Mouse (Mus musculus) liver, embryonic 15.5 days (tissue): ENCODE measurements around the gene Ank2. TPM values are rescaled to one million over a fixed set of nuclear protein-coding genes. Genes with fewer than 3 reads are reported as not detected.

Experiments used
- ATAC-seq: fragments of 200-750 bp; cut with Nextera tagmentation; 2 replicates; pipeline ENCODE4 v1.8.0; 2017; ENCODE audit warnings: moderate number of reproducible peaks, mild to moderate bottlenecking, moderate library complexity; ENCODE audit not compliant: insufficient read depth
- H3K27ac ChIP-seq: fragments of 300-500 bp; sonication (generic); replicated peaks from 2 replicates; pipeline ENCODE4 v1.5.1; 2015; ENCODE audit warnings: mild to moderate bottlenecking, inconsistent platforms
- H3K27me3 ChIP-seq: fragments of 300-500 bp; sonication (generic); 2 replicates; pipeline ENCODE4 v1.6.1; 2015; ENCODE audit warnings: mild to moderate bottlenecking, inconsistent platforms
- H3K36me3 ChIP-seq: fragments of 300-500 bp; sonication (generic); replicated peaks from 2 replicates; pipeline ENCODE4 v1.6.1; 2015; ENCODE audit warnings: moderate library complexity, mild to moderate bottlenecking, inconsistent platforms
- H3K4me1 ChIP-seq: fragments of 300-500 bp; sonication (generic); replicated peaks from 2 replicates; pipeline ENCODE4 v1.6.1; 2015; ENCODE audit warnings: inconsistent platforms
- H3K4me2 ChIP-seq: fragments of 300-500 bp; sonication (generic); 2 replicates; pipeline ENCODE4 v1.6.1; 2015; ENCODE audit warnings: moderate library complexity, mild to moderate bottlenecking, inconsistent platforms
- H3K4me3 ChIP-seq: fragments of 300-500 bp; sonication (generic); replicated peaks from 2 replicates; pipeline ENCODE4 v1.5.1; 2015; ENCODE audit warnings: mild to moderate bottlenecking, inconsistent platforms
- H3K9ac ChIP-seq: fragments of 300-500 bp; sonication (generic); 2 replicates; pipeline ENCODE4 v1.6.1; 2015; ENCODE audit warnings: moderate library complexity, mild to moderate bottlenecking, inconsistent platforms
- H3K9me3 ChIP-seq: fragments of 300-500 bp; sonication (generic); replicated peaks from 2 replicates; pipeline ENCODE4 v1.6.1; 2016; ENCODE audit warnings: inconsistent platforms
- WGBS: fragments of 180-500 bp; shearing (Covaris S2); methylation state at CpG from one replicate; pipeline ENCODE4 v1.1.7; 2015; ENCODE audit warnings: mixed read lengths; ENCODE audit not compliant: insufficient replicate concordance; 5-methylcytosine and 5-hydroxymethylcytosine counted together
- polyA plus RNA-seq: library from polyadenylated mRNA; unstranded; fragments of >200 nt; fragmentation: Nextera tagmentation; extraction: Ambion mirVana; gene quantifications from 2 replicates; pipeline ENCODE4 v1.2.1, GENCODE M21; 2015

The Ank2 gene
- polyA plus RNA-seq, 1 experiment from 2014 or later: 6.6 TPM

GRCm38 (mm10) chr3:126995970-126996369, 503.2 kb downstream of the Ank2 start:
- H3K27me3 ChIP-seq: peaks cover 7% of the 10 kb centered on the region; the same call in 1 of the 2 replicates
- no peaks in the 10 kb centered on the region for H3K36me3 ChIP-seq
- H3K4me1 ChIP-seq: no peaks in the 10 kb centered on the region
- H3K9me3 ChIP-seq: no peaks in the 10 kb centered on the region
- H3K9ac ChIP-seq: no peak overlapping the region
- no peak for ATAC-seq
- no peak overlapping the region for H3K4me3 ChIP-seq
- H3K27ac ChIP-seq: no peak overlapping the region
- WGBS: 65% methylated on average over 4 of the region's 4 CpGs
- no peak overlapping the region for H3K4me2 ChIP-seq

- WGBS: 76% methylated on average over 7 of the region's 7 CpGs
- H3K36me3 ChIP-seq: no peaks in the 10 kb centered on the region
- H3K9ac ChIP-seq: no peak overlapping the region
- H3K27ac ChIP-seq: no peak overlapping the region
- no peak for ATAC-seq
- no peaks in the 10 kb centered on the region for H3K4me1 ChIP-seq
- no peak overlapping the region for H3K4me2 ChIP-seq
- H3K27me3 ChIP-seq: peaks cover 7% of the 10 kb centered on the region; the same call in 1 of the 2 replicates
- H3K9me3 ChIP-seq: no peaks in the 10 kb centered on the region
- H3K4me3 ChIP-seq: no peak overlapping the region
These were observed 505.0 kb downstream of the Ank2 start for GRCm38 (mm10) chr3:126994149-126994548.

GRCm38 (mm10) chr3:126989936-126990335, 509.2 kb downstream of the Ank2 start:
- Histone ChIP-seq H3K4me3 (no peak overlapping the region), H3K27me3 (no peaks in the 10 kb centered on the region), H3K4me1 (no peaks in the 10 kb centered on the region), H3K36me3 (no peaks in the 10 kb centered on the region), H3K9ac (no peak overlapping the region), H3K4me2 (no peak overlapping the region), H3K9me3 (no peaks in the 10 kb centered on the region), H3K27ac (no peak overlapping the region)
- WGBS: 68% methylated on average over 3 of the region's 3 CpGs
- no peak for ATAC-seq

GRCm38 (mm10) chr3:126986687-126987086, 512.5 kb downstream of the Ank2 start:
- no peak for ATAC-seq
- no peak overlapping the region for H3K27ac ChIP-seq
- no peaks in the 10 kb centered on the region for H3K4me1 ChIP-seq
- WGBS: 51% methylated on average over 3 of the region's 3 CpGs
- no peaks in the 10 kb centered on the region for H3K36me3 ChIP-seq
- no peak overlapping the region for H3K4me2 ChIP-seq
- H3K27me3 ChIP-seq: no peaks in the 10 kb centered on the region
- no peaks in the 10 kb centered on the region for H3K9me3 ChIP-seq
- H3K9ac ChIP-seq: no peak overlapping the region
- no peak overlapping the region for H3K4me3 ChIP-seq

- no peak overlapping the region for H3K4me3 ChIP-seq
- H3K36me3 ChIP-seq: no peaks in the 10 kb centered on the region
- H3K27me3 ChIP-seq: no peaks in the 10 kb centered on the region
- WGBS: 54% methylated on average over 5 of the region's 5 CpGs
- peak; percentile 34; the same call in 1 of the 2 replicates for ATAC-seq
- no peak overlapping the region for H3K9ac ChIP-seq
- H3K4me2 ChIP-seq: no peak overlapping the region
- H3K27ac ChIP-seq: no peak overlapping the region
- H3K9me3 ChIP-seq: no peaks in the 10 kb centered on the region
- no peaks in the 10 kb centered on the region for H3K4me1 ChIP-seq
These were observed 516.3 kb downstream of the Ank2 start for GRCm38 (mm10) chr3:126982814-126983213.

GRCm38 (mm10) chr3:126981163-126981562, 518.0 kb downstream of the Ank2 start:
- H3K36me3 ChIP-seq: no peaks in the 10 kb centered on the region
- no peak for ATAC-seq
- WGBS: 69% methylated on average over 3 of the region's 3 CpGs

GRCm38 (mm10) chr3:126979635-126980034, 519.5 kb downstream of the Ank2 start:
- Histone ChIP-seq H3K4me1 (no peaks in the 10 kb centered on the region), H3K36me3 (no peaks in the 10 kb centered on the region), H3K27me3 (no peaks in the 10 kb centered on the region), H3K4me3 (no peak overlapping the region), H3K9ac (no peak overlapping the region), H3K4me2 (no peak overlapping the region), H3K9me3 (no peaks in the 10 kb centered on the region), H3K27ac (no peak overlapping the region)
- ATAC-seq: no peak
- WGBS: 79% methylated on average over 3 of the region's 3 CpGs

More at GRCm38 (mm10) chr3:126981163-126981562, 518.0 kb downstream of the Ank2 start:
- H3K9me3 ChIP-seq: no peaks in the 10 kb centered on the region
- H3K27ac ChIP-seq: no peak overlapping the region
- no peak overlapping the region for H3K9ac ChIP-seq
- H3K4me3 ChIP-seq: no peak overlapping the region
- no peaks in the 10 kb centered on the region for H3K27me3 ChIP-seq
- H3K4me2 ChIP-seq: no peak overlapping the region
- H3K4me1 ChIP-seq: no peaks in the 10 kb centered on the region

GRCm38 (mm10) chr3:126978768-126979410, 520.3 kb downstream of the Ank2 start:
- Histone ChIP-seq H3K27me3 (no peaks in the 10 kb centered on the region), H3K4me3 (no peak overlapping the region), H3K4me2 (no peak overlapping the region), H3K4me1 (no peaks in the 10 kb centered on the region), H3K27ac (no peak overlapping the region), H3K9me3 (no peaks in the 10 kb centered on the region), H3K36me3 (no peaks in the 10 kb centered on the region), H3K9ac (no peak overlapping the region)
- 53% methylated on average over 11 of the region's 11 CpGs for WGBS
- no peak for ATAC-seq

- H3K4me3 ChIP-seq: no peak overlapping the region
- H3K9me3 ChIP-seq: no peaks in the 10 kb centered on the region
- H3K4me2 ChIP-seq: no peak overlapping the region
- H3K27me3 ChIP-seq: no peaks in the 10 kb centered on the region
- no peaks in the 10 kb centered on the region for H3K36me3 ChIP-seq
- H3K9ac ChIP-seq: no peak overlapping the region
- H3K4me1 ChIP-seq: no peaks in the 10 kb centered on the region
- WGBS: 51% methylated on average over 6 of the region's 6 CpGs
- no peak for ATAC-seq
- H3K27ac ChIP-seq: no peak overlapping the region
These were observed 521.8 kb downstream of the Ank2 start for GRCm38 (mm10) chr3:126977399-126977798.

- WGBS: 73% methylated on average over 16 of the region's 16 CpGs
- H3K36me3 ChIP-seq: no peaks in the 10 kb centered on the region
- H3K27me3 ChIP-seq: no peaks in the 10 kb centered on the region
- H3K9ac ChIP-seq: no peak overlapping the region
- no peak overlapping the region for H3K4me3 ChIP-seq
- no peaks in the 10 kb centered on the region for H3K4me1 ChIP-seq
- ATAC-seq: no peak
- no peaks in the 10 kb centered on the region for H3K9me3 ChIP-seq
- no peak overlapping the region for H3K4me2 ChIP-seq
- no peak overlapping the region for H3K27ac ChIP-seq
These were observed 522.4 kb downstream of the Ank2 start for GRCm38 (mm10) chr3:126976793-126977192.

- H3K9me3 ChIP-seq: no peaks in the 10 kb centered on the region
- H3K4me2 ChIP-seq: no peak overlapping the region
- no peaks in the 10 kb centered on the region for H3K27me3 ChIP-seq
- H3K27ac ChIP-seq: no peak overlapping the region
- no peaks in the 10 kb centered on the region for H3K4me1 ChIP-seq
- no peaks in the 10 kb centered on the region for H3K36me3 ChIP-seq
- no peak for ATAC-seq
- H3K4me3 ChIP-seq: no peak overlapping the region
- no peak overlapping the region for H3K9ac ChIP-seq
- 60% methylated on average over 5 of the region's 5 CpGs for WGBS
These were observed 523.7 kb downstream of the Ank2 start for GRCm38 (mm10) chr3:126975409-126975808.

GRCm38 (mm10) chr3:126973551-126973950, 525.6 kb downstream of the Ank2 start:
- Histone ChIP-seq H3K9me3 (no peaks in the 10 kb centered on the region), H3K4me1 (no peaks in the 10 kb centered on the region), H3K36me3 (no peaks in the 10 kb centered on the region), H3K4me2 (no peak overlapping the region), H3K27ac (no peak overlapping the region), H3K9ac (no peak overlapping the region), H3K4me3 (no peak overlapping the region), H3K27me3 (no peaks in the 10 kb centered on the region)
- ATAC-seq: no peak
- WGBS: 62% methylated on average over 2 of the region's 2 CpGs
